Mouse (Mus musculus) lung, embryonic 16.5 days (tissue): Measurements from ENCODE around the gene Cnih2. TPM values are rescaled to one million over a fixed set of nuclear protein-coding genes. Genes with fewer than 3 reads are reported as not detected.
A peak's percentile ranks its signal among the peaks of the same experiment; 100 is the strongest.

Source experiments
- ATAC-seq: fragments of 200-750 bp; cut with Nextera tagmentation; 2 replicates; pipeline ENCODE4 v1.8.0; 2017; ENCODE audit warnings: low read depth, mild to moderate bottlenecking, moderate library complexity
- H3K27ac ChIP-seq: fragments of 300-500 bp; sonication (generic); 2 replicates; pipeline ENCODE4 v1.5.1; 2014; ENCODE audit warnings: mild to moderate bottlenecking, control low read depth, low read length
- H3K27me3 ChIP-seq: fragments of 300-500 bp; sonication (generic); 2 replicates; pipeline ENCODE4 v1.6.1; 2014; ENCODE audit warnings: low read depth, low read length, mixed read lengths; ENCODE audit not compliant: control insufficient read depth, insufficient read depth
- H3K36me3 ChIP-seq: fragments of 300-500 bp; sonication (generic); 2 replicates; pipeline ENCODE4 v1.6.1; 2014; ENCODE audit warnings: low read length; ENCODE audit not compliant: control insufficient read depth, insufficient read depth
- H3K4me1 ChIP-seq: fragments of 300-500 bp; sonication (generic); replicated peaks from 2 replicates; pipeline ENCODE4 v1.6.1; 2014; ENCODE audit warnings: low read length, mixed read lengths; ENCODE audit not compliant: control insufficient read depth, insufficient read depth
- H3K4me2 ChIP-seq: fragments of 300-500 bp; sonication (generic); 2 replicates; pipeline ENCODE4 v1.6.1; 2014; ENCODE audit warnings: low read depth, low read length, control low read depth
- H3K4me3 ChIP-seq: fragments of 300-500 bp; sonication (generic); 2 replicates; pipeline ENCODE4 v1.5.1; 2014; ENCODE audit warnings: mild to moderate bottlenecking, low read length, control low read depth
- H3K9ac ChIP-seq: fragments of 300-500 bp; sonication (generic); 2 replicates; pipeline ENCODE4 v1.6.1; 2014; ENCODE audit warnings: low read length, control low read depth
- H3K9me3 ChIP-seq: fragments of 300-500 bp; sonication (generic); 2 replicates; pipeline ENCODE4 v1.6.1; 2016; ENCODE audit warnings: low read length; ENCODE audit not compliant: control insufficient read depth
- WGBS: fragments of 180-500 bp; shearing (Covaris S2); extraction: QIAGEN DNeasy Blood & Tissue Kit; methylation state at CpG from one replicate; pipeline ENCODE4 v1.1.7; 2014; 5-methylcytosine and 5-hydroxymethylcytosine counted together
- polyA plus RNA-seq: library from polyadenylated mRNA; unstranded; fragments of >200 nt; fragmentation: Nextera tagmentation; extraction: Ambion mirVana; gene quantifications from 2 replicates; pipeline ENCODE4 v1.2.1, GENCODE M21; 2015

The Cnih2 gene
- polyA plus RNA-seq, 1 experiment from 2014 or later = 5.6 TPM

GRCm38 (mm10) chr19:5072389-5073019 is 25.8 kb downstream of the Cnih2 start:
- peak; percentile 7 for ATAC-seq
- Histone ChIP-seq H3K4me2 (peak overlapping the region; percentile 83), H3K9ac (peak overlapping the region; percentile 48), H3K36me3 (no peaks in the 10 kb centered on the region), H3K9me3 (no peaks in the 10 kb centered on the region), H3K4me3 (peak overlapping the region; percentile 62), H3K27ac (peak overlapping the region; percentile 83), H3K27me3 (peaks cover 24% of the 10 kb centered on the region), H3K4me1 (peaks cover 14% of the 10 kb centered on the region)
- WGBS = 2% methylated on average over 20 of the region's 20 CpGs

- no peaks in the 10 kb centered on the region for H3K9me3 ChIP-seq
- H3K9ac ChIP-seq = peak overlapping the region; percentile 48
- peak overlapping the region; percentile 62 for H3K4me3 ChIP-seq
- H3K36me3 ChIP-seq = no peaks in the 10 kb centered on the region
- H3K27me3 ChIP-seq = peaks cover 24% of the 10 kb centered on the region
- peaks cover 21% of the 10 kb centered on the region for H3K4me1 ChIP-seq
- H3K4me2 ChIP-seq = peak overlapping the region; percentile 83
- WGBS = under 1% methylated on average over 39 of the region's 40 CpGs
- peak; percentile 86 for ATAC-seq
- H3K27ac ChIP-seq = peak overlapping the region; percentile 83
These were observed 26.6 kb downstream of the Cnih2 start for GRCm38 (mm10) chr19:5071545-5072369.

DNA sequence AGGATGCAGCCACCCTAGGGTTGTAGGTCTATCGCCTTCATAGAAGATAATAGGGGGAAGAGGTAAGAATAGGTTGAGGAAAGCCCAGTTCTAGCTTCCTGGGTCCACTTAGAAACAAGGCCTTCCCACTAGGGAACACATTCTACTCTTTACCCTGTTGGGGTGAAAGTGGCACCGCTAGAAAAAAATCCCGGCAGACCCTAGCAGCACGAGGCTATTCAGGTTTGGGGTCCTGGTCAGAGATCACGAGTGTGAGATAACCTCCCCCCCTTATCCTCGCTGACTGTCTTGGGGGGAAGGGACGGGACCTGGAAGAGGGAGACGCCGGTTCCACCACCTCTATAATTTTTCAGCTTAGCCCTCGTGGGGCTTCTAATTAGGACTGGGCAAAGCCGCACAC is 27.2 kb downstream of the Cnih2 start:
- peaks cover 24% of the 10 kb centered on the region for H3K27me3 ChIP-seq

GRCm38 (mm10) chr19:5069978-5070377 is 28.3 kb downstream of the Cnih2 start:
- peaks cover 19% of the 10 kb centered on the region for H3K27me3 ChIP-seq
- no peak for ATAC-seq
- H3K36me3 ChIP-seq = no peaks in the 10 kb centered on the region
- peak overlapping the region; percentile 48 for H3K9ac ChIP-seq
- H3K4me1 ChIP-seq = peaks cover 26% of the 10 kb centered on the region
- H3K4me2 ChIP-seq = peak overlapping the region; percentile 83
- 62% methylated on average over 7 of the region's 7 CpGs for WGBS
- peak overlapping the region; percentile 20; the same call in 1 of the 2 replicates for H3K27ac ChIP-seq
- H3K9me3 ChIP-seq = no peaks in the 10 kb centered on the region
- H3K4me3 ChIP-seq = peak overlapping the region; percentile 62

More for the DNA sequence above, 27.2 kb downstream of the Cnih2 start:
- Histone ChIP-seq H3K27ac (peak overlapping the region; percentile 83), H3K4me1 (peaks cover 21% of the 10 kb centered on the region), H3K9me3 (no peaks in the 10 kb centered on the region), H3K36me3 (no peaks in the 10 kb centered on the region), H3K9ac (peak overlapping the region; percentile 48), H3K4me2 (peak overlapping the region; percentile 83), H3K4me3 (peak overlapping the region; percentile 62)
- no peak for ATAC-seq
- 7% methylated on average over 11 of the region's 11 CpGs for WGBS

DNA sequence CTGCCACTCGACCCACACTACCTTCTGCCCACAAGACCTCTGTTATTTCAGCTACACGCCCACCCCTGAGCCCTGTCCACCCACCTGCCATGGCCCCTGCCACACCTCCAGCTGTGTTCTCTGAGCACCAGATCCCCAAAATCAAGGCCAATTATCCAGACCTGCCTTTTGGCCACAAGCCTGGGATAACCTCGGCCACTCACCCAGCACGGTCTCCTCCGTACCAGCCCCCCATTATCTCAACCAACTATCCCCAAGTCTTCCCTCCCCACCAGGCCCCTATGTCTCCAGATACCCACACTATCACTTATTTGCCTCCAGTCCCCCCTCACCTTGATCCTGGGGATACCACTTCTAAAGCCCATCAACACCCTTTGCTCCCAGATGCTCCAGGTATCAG is 28.8 kb downstream of the Cnih2 start:
- H3K36me3 ChIP-seq = no peaks in the 10 kb centered on the region
- 65% methylated on average over 5 of the region's 5 CpGs for WGBS
- H3K27ac ChIP-seq = peak overlapping the region; percentile 20; the same call in 1 of the 2 replicates
- peak overlapping the region; percentile 48 for H3K9ac ChIP-seq
- peaks cover 19% of the 10 kb centered on the region for H3K27me3 ChIP-seq
- ATAC-seq = no peak
- H3K4me3 ChIP-seq = peak overlapping the region; percentile 62
- H3K9me3 ChIP-seq = no peaks in the 10 kb centered on the region
- H3K4me1 ChIP-seq = peaks cover 28% of the 10 kb centered on the region
- peak overlapping the region; percentile 83 for H3K4me2 ChIP-seq

- peak overlapping the region; percentile 83 for H3K4me2 ChIP-seq
- WGBS = 23% methylated on average over 21 of the region's 21 CpGs
- no peaks in the 10 kb centered on the region for H3K36me3 ChIP-seq
- H3K4me1 ChIP-seq = peaks cover 28% of the 10 kb centered on the region
- no peak overlapping the region; the same call in 1 of the 2 replicates for H3K27ac ChIP-seq
- no peaks in the 10 kb centered on the region for H3K9me3 ChIP-seq
- ATAC-seq = no peak
- peaks cover 19% of the 10 kb centered on the region for H3K27me3 ChIP-seq
- H3K9ac ChIP-seq = peak overlapping the region; percentile 76
- peak overlapping the region; percentile 62 for H3K4me3 ChIP-seq
These were observed 29.6 kb downstream of the Cnih2 start for GRCm38 (mm10) chr19:5068570-5069234.

DNA sequence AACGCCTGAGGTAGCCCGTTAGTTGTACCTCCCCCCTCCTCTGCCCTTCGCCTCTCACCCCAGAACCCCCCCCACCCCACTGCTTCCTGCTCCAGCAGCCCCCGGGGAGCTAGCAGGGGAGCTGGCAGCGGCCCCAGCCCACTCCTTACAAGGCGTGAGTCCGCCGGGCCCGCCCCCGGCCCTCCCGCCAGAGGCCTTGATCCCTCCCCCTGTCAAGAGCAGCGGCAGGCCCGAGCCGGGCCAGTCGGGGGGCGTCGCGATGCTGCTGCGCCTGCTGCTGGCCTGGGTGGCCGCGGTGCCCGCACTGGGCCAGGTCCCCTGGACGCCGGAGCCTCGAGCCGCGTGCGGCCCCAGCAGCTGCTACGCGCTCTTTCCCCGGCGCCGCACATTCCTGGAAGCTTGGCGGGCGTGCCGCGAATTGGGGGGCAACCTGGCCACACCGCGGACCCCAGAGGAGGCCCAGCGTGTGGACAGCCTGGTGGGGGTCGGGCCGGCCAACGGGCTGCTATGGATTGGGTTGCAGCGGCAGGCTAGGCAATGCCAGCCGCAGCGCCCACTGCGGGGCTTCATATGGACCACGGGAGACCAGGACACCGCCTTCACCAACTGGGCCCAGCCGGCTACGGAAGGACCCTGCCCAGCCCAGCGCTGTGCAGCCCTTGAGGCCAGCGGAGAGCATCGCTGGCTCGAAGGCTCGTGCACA is 30.3 kb downstream of the Cnih2 start, which contains the start of gene Cd248:
Gene Cd248 (plus strand): TSS at position 212 of the 703 bp plus-strand sequence.
- ATAC-seq = peak; percentile 82
- Histone ChIP-seq H3K27me3 (peaks cover 19% of the 10 kb centered on the region), H3K36me3 (no peaks in the 10 kb centered on the region), H3K9ac (peak within 1 kb of the TSS; percentile 76), H3K4me3 (peak within 1 kb of the TSS; percentile 62), H3K4me1 (peaks cover 28% of the 10 kb centered on the region), H3K9me3 (no peaks in the 10 kb centered on the region), H3K27ac (peak within 1 kb of the TSS; percentile 71), H3K4me2 (peak within 1 kb of the TSS; percentile 83)
- WGBS = 1% methylated on average over 55 of the region's 56 CpGs

DNA sequence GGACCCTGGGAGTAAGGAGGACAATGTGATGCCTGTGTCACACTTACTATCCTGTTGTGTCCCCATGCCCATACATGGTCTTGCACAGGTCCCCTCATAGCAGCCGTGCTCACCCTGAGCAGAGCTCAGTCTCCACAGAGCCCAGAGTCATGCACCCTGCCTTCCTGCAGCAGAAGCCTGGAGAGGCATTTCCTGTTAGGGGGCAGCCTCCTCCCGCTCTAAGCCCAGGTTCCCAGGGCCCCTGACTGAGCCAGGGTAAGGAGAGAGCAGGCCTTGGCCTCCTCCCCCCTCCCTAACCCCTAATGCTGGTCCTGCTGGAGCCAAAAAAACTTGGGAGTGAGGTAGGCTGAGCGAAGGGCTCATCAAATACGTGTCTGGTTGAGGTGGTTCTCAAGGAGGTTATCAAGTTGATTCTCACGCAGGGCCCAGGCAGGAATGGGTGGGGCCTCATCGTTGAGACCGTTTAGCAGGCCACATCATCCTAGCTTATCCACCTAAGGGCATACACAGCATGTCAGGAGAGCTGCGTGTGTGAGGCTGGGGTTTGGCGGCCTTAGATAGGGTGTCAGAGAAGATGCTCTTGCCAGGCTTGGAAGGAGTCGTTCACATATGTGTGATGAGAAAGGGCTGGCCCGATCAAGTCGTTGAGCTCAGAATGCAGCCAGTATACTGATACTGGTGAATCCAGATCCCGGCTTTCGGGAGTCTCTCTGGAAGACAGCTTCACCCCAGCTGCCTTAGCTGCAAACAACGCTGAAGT is 31.1 kb downstream of the Cnih2 start:
- Histone ChIP-seq H3K27ac (peak overlapping the region; percentile 71), H3K9me3 (no peaks in the 10 kb centered on the region), H3K4me1 (peaks cover 28% of the 10 kb centered on the region), H3K36me3 (no peaks in the 10 kb centered on the region), H3K9ac (peak overlapping the region; percentile 37; the same call in 1 of the 2 replicates), H3K4me2 (peak overlapping the region; percentile 83), H3K27me3 (peaks cover 19% of the 10 kb centered on the region), H3K4me3 (peak overlapping the region; percentile 62)
- peak; percentile 11 for ATAC-seq
- WGBS = 6% methylated on average over 15 of the region's 15 CpGs
